Mouse (Mus musculus): ENCODE results near the gene Gadl1. TPM values are rescaled to one million over a fixed set of nuclear protein-coding genes. Genes with fewer than 3 reads are reported as not detected.

Gene Gadl1
- not detected for total RNA-seq (2023)

GRCm38 (mm10) chr9:115909155-115909554, at the start of gene Gadl1:
Gene Gadl1, plus strand, starts transcription at chr9:115909455.

Data from neutrophil, adult 59 days (primary cell).